Mouse (Mus musculus) natural killer cell, adult 2 months (primary cell): Measurements from ENCODE around the gene Ankrd28.

Experiments
- DNase-seq, 2 experiments: peaks; one replicate each; pipeline ENCODE4 v3.0.0; 2022; ENCODE audit warnings: low spot score in 2 of 2

Gene Ankrd28

DNA sequence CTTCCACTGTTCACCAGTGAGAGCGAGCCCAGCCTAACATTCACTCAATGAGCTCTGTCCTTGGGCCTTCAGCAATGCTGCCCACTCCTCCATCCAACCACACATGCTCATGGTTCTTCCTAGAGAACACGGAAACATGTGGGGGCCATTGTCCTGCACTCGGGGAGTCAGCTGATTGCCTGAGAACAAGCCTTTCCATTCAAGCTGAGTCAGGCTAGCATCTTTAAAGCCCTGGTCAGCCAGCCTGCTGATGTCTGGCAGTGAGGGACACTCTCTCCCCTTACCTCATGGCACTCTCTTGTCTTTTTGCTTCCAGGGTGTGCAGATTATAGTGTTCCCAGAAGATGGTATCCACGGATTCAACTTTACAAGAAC is 164.9 kb downstream of the Ankrd28 start:
- DNase-seq = no peak

DNA sequence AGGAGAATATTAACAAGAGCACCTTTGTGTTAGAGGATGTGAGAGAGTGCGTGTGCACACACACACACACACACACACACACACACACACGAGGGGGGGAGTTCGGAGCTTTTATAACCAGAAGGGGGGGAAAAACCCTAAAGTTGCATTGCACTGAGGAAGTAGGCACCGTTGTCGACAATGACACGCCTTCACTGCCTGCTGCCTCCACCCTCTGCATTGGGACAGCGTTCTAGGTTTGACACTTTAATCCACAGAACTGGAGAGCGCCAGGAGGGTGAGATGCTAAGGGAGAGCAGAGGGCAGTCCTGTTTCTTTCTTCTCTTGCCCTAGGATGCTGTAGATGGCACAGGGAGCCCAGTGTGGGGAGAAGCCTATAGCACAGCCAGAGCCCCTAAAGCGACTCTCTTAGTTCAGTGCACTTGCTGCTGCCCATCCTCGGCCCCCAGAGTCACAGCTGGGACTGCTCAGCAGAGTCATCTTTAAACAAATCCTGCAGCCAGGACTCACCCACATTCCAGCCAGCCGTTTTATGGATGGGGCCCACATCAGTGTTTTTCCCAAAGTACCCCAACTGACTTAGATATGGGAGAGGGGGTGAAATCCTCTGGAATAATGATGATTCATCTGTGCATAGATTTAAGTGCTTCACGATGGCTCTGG is 165.4 kb downstream of the Ankrd28 start:
- peak in 1 of 2 experiments; percentile 71 for DNase-seq

DNA sequence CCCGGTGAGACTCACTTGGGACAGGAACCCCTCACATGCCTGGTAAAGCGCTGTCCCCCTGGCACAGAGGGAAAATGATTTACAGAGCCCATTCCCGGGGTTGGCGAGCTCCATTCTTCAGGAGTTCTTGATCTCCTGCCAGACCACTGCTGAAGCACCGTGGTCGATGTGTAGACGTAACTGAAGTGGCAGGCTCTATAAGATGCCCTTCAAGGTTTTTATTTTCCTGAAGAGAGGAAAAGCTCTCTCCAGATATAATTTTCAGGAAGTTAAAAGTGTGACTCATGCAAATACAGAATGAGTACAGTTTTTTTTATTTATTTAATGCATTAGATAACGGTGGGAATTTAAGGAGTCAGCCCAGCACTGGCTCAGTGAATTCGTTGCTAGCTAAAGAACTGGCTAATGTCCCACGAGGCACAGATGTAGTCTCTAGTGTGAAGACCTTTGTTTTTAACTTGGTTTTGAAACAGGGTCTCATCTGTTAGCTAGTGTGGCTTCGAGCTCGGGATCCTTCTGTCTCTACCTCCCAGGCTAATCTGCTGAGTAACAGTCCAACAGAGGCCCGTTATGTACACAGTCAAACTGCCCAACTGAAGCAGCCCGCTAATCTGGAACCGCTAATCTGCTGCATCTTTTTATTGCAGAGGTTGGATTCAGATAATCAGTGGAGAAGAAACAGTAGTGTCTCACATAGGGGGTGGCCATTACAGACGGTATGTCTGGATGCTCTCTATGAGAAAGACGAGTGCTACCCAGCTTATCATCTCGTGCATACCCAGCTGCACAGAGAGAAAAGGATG is 166.2 kb downstream of the Ankrd28 start:
- no peak for DNase-seq

GRCm38 (mm10) chr14:31663376-31664099 is 166.9 kb downstream of the Ankrd28 start:
- DNase-seq = no peak

- DNase-seq = peak in 1 of 2 experiments; percentile 37
Observed at GRCm38 (mm10) chr14:31662555-31663211, 167.8 kb downstream of the Ankrd28 start.

- DNase-seq = peak in 1 of 2 experiments; percentile 59
Observed at GRCm38 (mm10) chr14:31661671-31662554, 168.5 kb downstream of the Ankrd28 start.

DNA sequence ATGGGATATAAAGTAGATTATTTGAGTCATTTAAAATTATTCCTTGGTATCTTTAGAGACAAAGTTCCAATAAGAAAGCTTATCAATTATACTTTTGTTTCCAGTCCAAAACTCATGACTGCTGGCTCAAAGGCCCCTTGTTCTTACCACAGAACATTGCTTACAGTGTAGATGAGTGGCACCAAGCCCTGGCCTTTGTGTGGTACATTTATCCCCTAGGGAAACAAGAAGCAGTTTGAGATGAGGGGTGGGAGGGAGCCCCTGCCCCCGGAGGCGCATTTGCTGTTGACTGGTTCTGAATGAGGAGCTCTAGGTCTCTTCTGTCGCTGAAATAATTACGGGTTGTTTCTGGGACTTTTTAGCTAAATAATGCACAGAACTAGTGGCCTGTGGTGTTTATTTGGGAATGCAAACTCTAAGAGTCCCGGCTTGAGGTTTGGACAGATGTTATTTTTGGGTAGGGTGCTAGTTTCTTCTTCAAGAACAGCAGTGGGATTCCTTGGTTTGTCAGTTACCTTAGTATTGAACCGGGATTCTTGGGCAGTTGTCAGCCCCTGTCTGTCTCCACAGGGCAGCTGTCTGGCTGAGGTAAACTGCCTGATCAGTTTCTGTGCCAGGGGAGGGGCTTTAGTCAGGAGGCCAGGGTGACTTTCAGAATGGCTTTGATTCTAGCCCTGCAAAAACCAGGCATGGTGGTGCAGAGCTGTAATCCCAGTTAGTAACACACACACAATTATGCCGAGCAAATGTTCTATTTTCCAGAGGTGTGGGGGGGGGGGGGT is 169.9 kb downstream of the Ankrd28 start:
- DNase-seq = no peak

DNA sequence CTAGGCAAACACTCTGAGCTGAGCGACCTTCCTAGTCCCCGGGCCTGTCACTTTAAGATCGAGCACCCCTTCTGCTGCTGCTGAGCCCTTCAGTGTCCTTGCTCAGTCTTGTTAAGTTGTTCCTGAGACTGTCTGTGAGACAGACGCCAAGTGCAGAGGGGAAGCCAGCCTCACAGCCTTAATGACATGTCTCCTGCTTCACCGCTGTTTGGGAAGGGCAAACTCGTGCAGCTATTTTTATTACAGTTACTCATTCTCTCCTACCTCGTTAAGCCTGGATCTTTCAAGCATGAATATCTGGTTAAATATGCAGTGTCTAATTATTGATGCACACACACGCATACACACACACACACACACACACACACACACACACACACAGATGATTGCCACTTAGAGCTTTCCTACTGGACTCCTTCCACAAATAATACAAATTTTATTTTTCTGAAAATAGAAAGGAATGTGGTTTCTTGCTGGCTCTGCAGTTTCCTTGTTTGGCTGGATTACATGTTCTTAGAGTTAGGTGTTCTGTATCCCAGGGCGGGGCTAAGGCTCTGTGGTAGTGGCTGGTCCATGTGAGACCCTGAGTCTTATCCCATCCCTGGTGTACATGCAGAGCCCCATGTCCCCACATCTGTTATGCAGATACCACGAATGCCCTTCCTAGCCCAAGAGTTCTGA is 170.8 kb downstream of the Ankrd28 start:
- no peak for DNase-seq

DNA sequence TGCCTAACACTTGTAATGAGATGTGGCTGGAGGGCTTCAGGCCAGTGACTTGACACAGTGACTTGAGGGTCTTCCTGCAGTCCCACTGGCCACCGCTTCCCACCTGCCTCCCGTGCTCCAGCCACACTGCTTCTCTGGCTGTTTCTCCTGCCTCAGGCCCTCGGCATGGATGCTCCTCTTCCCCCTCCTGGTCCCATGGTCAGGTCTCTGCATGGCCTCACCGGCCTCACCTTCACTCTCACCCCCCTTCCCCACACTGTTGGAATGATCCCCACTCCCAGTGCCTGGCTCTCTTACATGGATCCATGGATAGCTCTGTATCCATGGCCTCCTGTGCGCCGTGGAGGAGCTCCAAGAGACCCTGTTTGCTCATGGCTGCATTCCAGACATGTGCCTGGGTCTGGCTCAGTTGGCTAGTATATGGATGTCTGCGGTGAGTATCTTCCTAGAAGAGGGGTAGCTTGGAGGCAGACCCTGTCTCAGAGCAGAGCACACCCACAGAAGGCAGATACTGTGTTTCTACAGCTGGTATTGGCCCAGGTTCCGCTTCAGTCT is 172.2 kb downstream of the Ankrd28 start:
- no peak for DNase-seq

- peak; percentile 59 to 73 for DNase-seq
Observed at GRCm38 (mm10) chr14:31656857-31657645, 173.4 kb downstream of the Ankrd28 start.

DNA sequence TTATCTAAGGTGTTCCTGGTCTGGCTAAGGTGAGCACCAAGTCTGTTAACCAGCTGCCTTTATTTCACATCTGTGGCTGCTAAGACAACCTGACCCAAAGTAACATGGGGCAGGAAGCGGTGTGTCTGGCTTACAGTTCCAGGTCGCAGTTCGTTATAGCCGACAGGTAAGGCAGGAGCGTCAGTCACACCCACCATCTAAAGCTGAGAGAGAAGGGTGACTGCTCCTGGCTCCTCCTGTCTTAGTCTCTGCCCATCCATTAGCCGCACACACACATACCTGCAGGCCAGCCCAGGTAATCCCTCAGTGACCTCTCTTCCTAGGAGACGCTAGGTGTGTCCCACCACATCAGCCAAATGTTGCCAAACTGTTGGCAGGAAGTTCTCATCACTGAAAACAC is 174.1 kb downstream of the Ankrd28 start:
- no peak for DNase-seq

DNA sequence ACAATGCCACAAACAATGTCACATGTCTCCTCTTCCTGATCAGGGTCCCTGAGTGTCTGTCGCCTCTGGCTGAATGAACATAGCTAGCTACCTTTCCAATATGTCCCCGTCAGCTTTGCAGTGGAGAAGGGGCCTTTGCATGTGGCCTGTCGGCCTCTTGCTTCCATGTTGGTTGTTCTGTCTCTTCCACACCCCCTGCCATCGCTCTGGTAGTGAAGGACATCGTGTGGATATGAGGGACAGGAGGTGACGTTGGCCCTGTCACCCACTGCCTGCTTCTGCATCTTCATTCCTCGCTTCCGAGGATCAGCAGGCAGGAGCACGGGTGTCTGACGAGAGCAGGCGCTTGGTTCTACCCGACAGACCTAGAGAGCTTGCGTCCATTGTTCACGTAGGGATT is 175.0 kb downstream of the Ankrd28 start:
- no peak for DNase-seq

DNA sequence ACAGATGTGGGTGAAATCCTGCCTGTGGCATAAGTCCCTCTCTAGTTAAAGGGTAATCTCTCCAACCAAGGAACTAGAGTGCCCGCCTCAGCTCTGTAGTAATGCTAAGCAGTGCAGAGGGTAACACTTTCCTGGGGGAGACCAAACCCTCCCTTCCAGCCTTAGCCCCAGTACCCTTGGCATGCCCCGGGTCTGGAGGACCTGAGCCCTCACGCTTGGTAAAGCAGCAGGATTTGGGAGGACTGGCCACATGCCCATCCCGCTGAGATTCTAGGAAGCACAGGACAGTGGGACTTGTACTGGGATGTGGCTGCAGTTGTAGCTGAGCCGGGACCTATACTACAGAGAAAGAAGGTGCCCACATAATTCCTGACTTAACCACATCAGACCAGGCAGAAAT is 175.6 kb downstream of the Ankrd28 start:
- no peak for DNase-seq

DNA sequence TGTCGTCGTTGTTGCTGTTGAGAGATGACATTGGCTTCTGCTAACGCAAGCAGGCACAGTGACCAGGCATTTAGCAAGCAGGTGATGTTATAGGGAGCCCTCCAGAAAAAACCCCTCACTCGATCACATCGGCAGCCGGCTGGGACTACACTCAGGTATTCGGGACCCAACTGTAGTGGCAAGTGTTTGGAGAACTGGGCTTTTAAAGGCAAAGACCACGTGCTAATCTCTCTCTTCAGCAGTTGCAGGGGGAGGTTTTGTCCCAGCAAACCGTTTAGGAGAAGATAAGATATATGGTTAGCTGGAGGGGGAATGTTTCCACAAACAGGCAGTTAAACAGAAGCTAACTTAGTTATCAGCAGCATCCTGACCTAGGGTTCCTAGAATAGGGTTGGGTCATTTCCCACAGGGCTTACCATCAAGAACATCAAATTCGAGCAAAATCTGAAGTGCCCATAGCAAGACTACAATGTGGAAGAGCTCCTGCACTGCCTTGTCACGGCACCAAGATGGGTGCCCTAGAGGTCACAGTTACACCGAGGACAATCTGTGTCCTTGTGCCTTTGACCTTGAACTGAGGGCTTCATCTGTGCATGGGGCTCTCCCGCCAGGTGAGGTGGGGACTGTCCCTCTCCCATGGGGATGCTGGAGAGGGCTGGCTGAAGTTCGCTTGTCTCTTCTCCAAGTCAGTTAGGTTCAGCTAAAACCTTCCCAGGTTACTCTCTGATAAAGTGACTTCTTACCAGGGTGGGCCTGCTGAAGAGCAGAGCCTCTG is 177.2 kb downstream of the Ankrd28 start:
- DNase-seq = no peak

DNA sequence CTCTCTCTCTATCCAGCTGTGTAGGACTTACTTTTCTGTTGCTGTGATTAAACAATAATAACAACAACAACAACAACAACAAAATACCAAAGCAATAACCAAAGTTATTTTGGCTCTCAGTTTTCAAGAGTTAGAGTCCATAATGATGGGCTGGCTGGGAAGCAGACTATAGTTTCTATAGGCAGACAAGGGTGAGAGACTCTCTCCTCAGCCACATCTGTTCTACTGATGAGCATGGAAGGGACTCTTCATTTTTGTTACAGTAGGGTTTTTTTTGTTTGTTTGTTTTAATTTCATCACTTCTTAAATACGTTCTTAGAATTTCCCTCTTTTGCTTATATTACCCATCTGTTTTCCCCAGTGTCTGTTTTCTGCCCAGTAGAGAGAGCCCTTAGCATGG is 177.8 kb downstream of the Ankrd28 start:
- DNase-seq = no peak

DNA sequence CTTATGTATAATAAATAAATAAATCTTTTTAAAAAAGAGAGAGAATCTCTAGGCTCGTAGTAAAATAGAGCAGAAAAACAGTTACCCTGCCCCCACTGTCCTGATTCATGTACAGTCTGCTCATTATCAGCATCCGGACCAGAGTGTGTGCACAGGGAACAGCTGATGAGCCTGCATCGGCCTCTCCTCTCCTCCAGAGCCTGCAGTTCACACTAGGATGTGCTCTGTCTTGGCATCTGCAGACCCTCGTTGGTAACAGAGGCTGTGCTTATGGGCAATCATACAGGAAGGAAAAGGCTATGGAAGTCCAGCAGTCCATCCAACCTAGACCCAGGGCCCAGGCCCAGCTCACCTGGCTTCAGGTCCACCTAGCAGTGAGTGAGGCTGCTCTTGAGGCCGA is 178.3 kb downstream of the Ankrd28 start:
- DNase-seq = no peak

DNA sequence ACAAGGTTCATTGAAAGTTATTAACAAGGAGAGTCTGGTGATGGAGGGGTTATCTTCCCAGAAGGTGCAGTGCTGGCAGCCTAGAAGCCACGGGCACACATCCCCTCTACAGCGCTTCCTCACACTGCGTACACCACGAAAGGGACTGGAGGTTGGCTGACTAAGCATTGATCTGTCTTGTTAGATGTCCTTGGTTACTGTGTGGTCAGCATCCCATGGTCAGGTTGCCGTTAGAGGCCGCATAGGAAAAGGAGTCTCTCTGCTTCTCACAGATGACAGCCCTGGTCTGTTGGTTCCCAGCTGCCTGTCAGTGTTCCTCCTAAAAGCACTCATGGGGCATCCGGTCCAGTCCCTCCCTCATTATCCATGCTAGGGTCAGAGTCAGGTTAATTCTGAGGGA is 179.2 kb downstream of the Ankrd28 start:
- no peak for DNase-seq

- DNase-seq = no peak
Observed at GRCm38 (mm10) chr14:31650347-31650746, 180.1 kb downstream of the Ankrd28 start.
